Mouse (Mus musculus) neural tube, embryonic 12.5 days (tissue): Measurements from ENCODE around the gene Dpf3. TPM values are rescaled to one million over a fixed set of nuclear protein-coding genes. Genes with fewer than 3 reads are reported as not detected.

Experiments
- ATAC-seq: fragments of 200-750 bp; cut with Nextera tagmentation; 2 replicates; pipeline ENCODE4 v1.8.0; 2017; ENCODE audit warnings: low read depth, mild to moderate bottlenecking, moderate TSS enrichment, moderate library complexity; ENCODE audit not compliant: low FRiP score
- H3K27ac ChIP-seq: fragments of 300-500 bp; sonication (generic); 2 replicates; pipeline ENCODE4 v1.5.1; 2016
- H3K27me3 ChIP-seq: fragments of 300-500 bp; sonication (generic); replicated peaks from 2 replicates; pipeline ENCODE4 v1.6.1; 2016; ENCODE audit warnings: mild to moderate bottlenecking
- H3K36me3 ChIP-seq: fragments of 300-500 bp; sonication (generic); 2 replicates; pipeline ENCODE4 v1.6.1; 2016; ENCODE audit warnings: mild to moderate bottlenecking
- H3K4me1 ChIP-seq: fragments of 300-500 bp; sonication (generic); 2 replicates; pipeline ENCODE4 v1.6.1; 2016
- H3K4me2 ChIP-seq: fragments of 300-500 bp; sonication (generic); replicated peaks from 2 replicates; pipeline ENCODE4 v1.6.1; 2016; ENCODE audit warnings: mild to moderate bottlenecking
- H3K4me3 ChIP-seq: fragments of 300-500 bp; sonication (generic); 2 replicates; pipeline ENCODE4 v1.5.1; 2016
- H3K9ac ChIP-seq: fragments of 300-500 bp; sonication (generic); 2 replicates; pipeline ENCODE4 v1.6.1; 2016; ENCODE audit warnings: mild to moderate bottlenecking
- H3K9me3 ChIP-seq: fragments of 300-500 bp; sonication (generic); 2 replicates; pipeline ENCODE4 v1.6.1; 2016; ENCODE audit warnings: mild to moderate bottlenecking
- WGBS: fragments of 180-500 bp; shearing (Covaris S2); methylation state at CpG from one replicate; pipeline ENCODE4 v1.1.7; 2016; 5-methylcytosine and 5-hydroxymethylcytosine counted together
- polyA plus RNA-seq: library from polyadenylated mRNA; unstranded; fragments of >200 nt; fragmentation: Nextera tagmentation; extraction: Ambion mirVana; gene quantifications from 2 replicates; pipeline ENCODE4 v1.2.1, GENCODE M21; 2016

The Dpf3 gene
- polyA plus RNA-seq, 1 experiment from 2014 or later = 17.4 TPM

DNA sequence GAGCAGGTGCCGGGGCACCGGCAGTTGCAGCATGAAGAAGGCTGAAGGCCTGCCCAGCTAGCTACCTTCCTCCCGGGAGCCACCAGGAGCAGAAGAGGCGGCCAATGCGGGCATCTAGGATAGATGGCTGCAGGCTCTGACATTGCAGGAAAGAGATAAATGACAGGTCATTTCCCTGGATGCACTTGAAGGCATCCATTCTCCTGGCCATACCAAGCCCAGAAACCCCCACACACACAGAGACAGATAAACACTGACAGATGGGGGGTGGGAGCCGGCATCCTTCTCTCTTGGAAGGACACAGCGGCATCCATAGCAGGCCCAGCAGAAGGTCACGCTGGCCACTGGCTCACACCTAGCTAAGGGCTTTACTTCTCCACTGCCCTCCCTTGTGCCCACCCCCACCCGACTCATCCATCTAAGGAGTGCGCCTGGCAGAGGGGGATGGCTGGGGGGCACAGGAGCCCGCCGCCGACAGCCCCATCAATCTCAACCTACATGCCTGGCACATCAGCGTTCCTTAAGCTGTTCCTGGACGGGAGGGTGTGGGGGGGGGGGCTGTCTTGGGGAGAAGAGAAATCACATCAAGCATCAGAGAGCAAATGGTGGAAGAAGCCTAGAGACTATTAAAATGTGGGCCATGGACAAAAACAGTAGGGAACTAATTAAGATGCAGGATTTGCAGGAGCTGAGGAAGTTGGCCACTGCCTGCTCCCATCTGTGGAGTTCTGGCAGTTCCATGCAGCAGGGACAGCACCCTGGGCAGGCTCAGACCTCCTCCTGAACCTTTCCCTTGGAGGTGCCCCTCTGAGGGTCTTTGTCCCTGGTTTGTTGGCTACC is 145.3 kb downstream of the Dpf3 start:
- H3K4me1 ChIP-seq = peaks cover 17% of the 10 kb centered on the region
- H3K27ac ChIP-seq = no peak overlapping the region
- no peak for ATAC-seq
- H3K36me3 ChIP-seq = no peaks in the 10 kb centered on the region
- 60% methylated on average over 15 of the region's 15 CpGs for whole genome bisulfite sequencing
- no peaks in the 10 kb centered on the region for H3K27me3 ChIP-seq
- no peaks in the 10 kb centered on the region for H3K9me3 ChIP-seq
- H3K9ac ChIP-seq = no peak overlapping the region
- no peak overlapping the region for H3K4me3 ChIP-seq
- H3K4me2 ChIP-seq = no peak overlapping the region

- no peak overlapping the region for H3K4me3 ChIP-seq
- H3K27ac ChIP-seq = no peak overlapping the region
- no peaks in the 10 kb centered on the region for H3K36me3 ChIP-seq
- ATAC-seq = no peak
- no peaks in the 10 kb centered on the region for H3K27me3 ChIP-seq
- H3K9me3 ChIP-seq = no peaks in the 10 kb centered on the region
- H3K4me1 ChIP-seq = peaks cover 26% of the 10 kb centered on the region
- 89% methylated on average over 4 of the region's 4 CpGs for WGBS
- H3K9ac ChIP-seq = no peak overlapping the region
- no peak overlapping the region for H3K4me2 ChIP-seq
Observed at GRCm38 (mm10) chr12:83340960-83341359, 146.6 kb downstream of the Dpf3 start.

DNA sequence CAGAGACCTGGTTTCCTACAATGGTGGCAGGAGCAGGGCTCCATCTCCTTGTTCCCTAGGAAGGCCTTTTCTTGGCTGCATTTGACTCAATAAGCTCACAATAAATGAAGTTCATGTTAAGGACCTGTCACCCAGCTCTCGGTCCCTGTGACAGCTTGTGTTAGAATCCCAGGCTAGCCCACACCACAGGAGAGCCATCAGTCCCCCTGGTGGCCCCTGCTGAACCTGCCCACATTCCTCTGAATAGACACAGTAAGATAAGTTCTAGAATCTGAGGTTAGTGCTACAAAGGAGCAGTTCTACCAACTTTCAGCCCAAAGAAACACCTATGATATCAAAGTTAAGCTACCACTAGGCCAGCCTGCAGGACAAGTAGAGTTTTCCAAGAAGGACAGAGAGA is 149.2 kb downstream of the Dpf3 start:
- Histone ChIP-seq H3K4me1 (peaks cover 26% of the 10 kb centered on the region), H3K9me3 (no peaks in the 10 kb centered on the region), H3K27me3 (no peaks in the 10 kb centered on the region), H3K9ac (no peak overlapping the region), H3K4me3 (no peak overlapping the region), H3K4me2 (no peak overlapping the region), H3K36me3 (no peaks in the 10 kb centered on the region), H3K27ac (no peak overlapping the region)
- 88% methylated on average over 1 of the region's 1 CpGs for WGBS
- ATAC-seq = no peak

GRCm38 (mm10) chr12:83337776-83338149 is 149.8 kb downstream of the Dpf3 start:
- Histone ChIP-seq H3K9ac (no peak overlapping the region), H3K36me3 (no peaks in the 10 kb centered on the region), H3K4me1 (peaks cover 26% of the 10 kb centered on the region), H3K9me3 (no peaks in the 10 kb centered on the region), H3K4me3 (no peak overlapping the region), H3K27ac (0 out of 2 replicates have a peak overlapping the region, but pooled peaks have one; percentile 12), H3K4me2 (peak overlapping the region; percentile 22), H3K27me3 (no peaks in the 10 kb centered on the region)
- ATAC-seq = peak; percentile 42; the same call in 1 of the 2 replicates
- WGBS = 43% methylated on average over 7 of the region's 7 CpGs

GRCm38 (mm10) chr12:83337077-83337775 is 150.3 kb downstream of the Dpf3 start:
- H3K9ac ChIP-seq = no peak overlapping the region
- H3K4me1 ChIP-seq = peaks cover 21% of the 10 kb centered on the region
- H3K27ac ChIP-seq = 0 out of 2 replicates have a peak overlapping the region, but pooled peaks have one; percentile 12
- no peaks in the 10 kb centered on the region for H3K36me3 ChIP-seq
- ATAC-seq = peak; percentile 70; the same call in 1 of the 2 replicates
- no peaks in the 10 kb centered on the region for H3K9me3 ChIP-seq
- 15% methylated on average over 13 of the region's 13 CpGs for WGBS
- H3K27me3 ChIP-seq = no peaks in the 10 kb centered on the region
- no peak overlapping the region for H3K4me3 ChIP-seq
- peak overlapping the region; percentile 22 for H3K4me2 ChIP-seq

- H3K27ac ChIP-seq = no peak overlapping the region
- ATAC-seq = no peak
- H3K4me3 ChIP-seq = no peak overlapping the region
- peaks cover 4% of the 10 kb centered on the region; the same call in 1 of the 2 replicates for H3K4me1 ChIP-seq
- H3K9ac ChIP-seq = no peak overlapping the region
- 88% methylated on average over 7 of the region's 7 CpGs for WGBS
- H3K36me3 ChIP-seq = no peaks in the 10 kb centered on the region
- no peak overlapping the region for H3K4me2 ChIP-seq
- H3K9me3 ChIP-seq = no peaks in the 10 kb centered on the region
- H3K27me3 ChIP-seq = no peaks in the 10 kb centered on the region
Observed at GRCm38 (mm10) chr12:83330056-83330455, 157.5 kb downstream of the Dpf3 start.

DNA sequence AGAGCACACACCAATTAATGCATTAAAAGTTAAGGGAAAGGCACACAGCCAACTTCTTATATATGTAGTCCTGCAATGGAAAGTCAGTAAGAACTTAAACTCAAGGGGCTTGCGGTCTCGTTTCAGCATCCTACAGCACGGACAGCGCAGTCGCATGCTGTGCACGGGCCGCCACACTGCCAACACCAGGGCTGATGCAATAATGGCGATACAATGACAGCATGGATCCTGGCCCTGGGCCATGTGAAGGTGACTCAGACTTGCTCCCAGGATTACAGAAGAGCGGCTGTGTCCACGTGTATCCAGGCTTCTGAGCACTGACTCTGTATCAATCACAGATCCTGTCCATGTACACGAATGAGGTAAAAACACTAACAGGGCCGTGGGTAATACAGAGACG is 158.6 kb downstream of the Dpf3 start:
- Histone ChIP-seq H3K27ac (no peak overlapping the region), H3K27me3 (no peaks in the 10 kb centered on the region), H3K9me3 (no peaks in the 10 kb centered on the region), H3K4me3 (no peak overlapping the region), H3K36me3 (no peaks in the 10 kb centered on the region), H3K4me2 (no peak overlapping the region), H3K4me1 (peaks cover 4% of the 10 kb centered on the region; the same call in 1 of the 2 replicates), H3K9ac (no peak overlapping the region)
- no peak for ATAC-seq
- 83% methylated on average over 13 of the region's 13 CpGs for WGBS

GRCm38 (mm10) chr12:83328491-83328890 is 159.0 kb downstream of the Dpf3 start:
- no peak overlapping the region for H3K4me3 ChIP-seq
- no peak overlapping the region for H3K4me2 ChIP-seq
- peaks cover 4% of the 10 kb centered on the region; the same call in 1 of the 2 replicates for H3K4me1 ChIP-seq
- no peaks in the 10 kb centered on the region for H3K36me3 ChIP-seq
- H3K27me3 ChIP-seq = no peaks in the 10 kb centered on the region
- ATAC-seq = no peak
- WGBS = 85% methylated on average over 4 of the region's 4 CpGs
- H3K27ac ChIP-seq = no peak overlapping the region
- H3K9me3 ChIP-seq = no peaks in the 10 kb centered on the region
- no peak overlapping the region for H3K9ac ChIP-seq

DNA sequence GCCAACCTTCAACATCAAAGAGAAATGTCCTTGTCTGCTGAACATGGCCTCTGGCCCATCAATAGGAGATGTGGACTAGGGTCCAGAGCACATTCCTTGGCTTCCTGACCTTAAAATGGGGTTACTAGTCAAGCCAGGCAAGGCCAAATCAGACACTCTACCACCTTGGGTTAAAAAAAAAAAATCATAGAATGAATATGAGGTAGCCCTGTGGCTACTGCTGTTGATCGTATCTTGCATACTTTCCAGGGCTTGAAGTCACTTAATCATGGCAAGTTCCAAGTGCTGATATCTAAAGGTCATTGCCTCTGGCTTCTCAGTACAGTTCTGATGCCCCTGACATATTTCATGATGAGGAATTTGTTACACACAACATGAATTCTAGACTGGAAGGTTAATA is 160.1 kb downstream of the Dpf3 start:
- Histone ChIP-seq H3K9ac (no peak overlapping the region), H3K4me3 (no peak overlapping the region), H3K4me2 (no peak overlapping the region), H3K9me3 (no peaks in the 10 kb centered on the region), H3K27me3 (no peaks in the 10 kb centered on the region), H3K36me3 (no peaks in the 10 kb centered on the region), H3K4me1 (peaks cover 4% of the 10 kb centered on the region; the same call in 1 of the 2 replicates), H3K27ac (no peak overlapping the region)
- ATAC-seq = no peak
- 95% methylated on average over 1 of the region's 1 CpGs for WGBS

DNA sequence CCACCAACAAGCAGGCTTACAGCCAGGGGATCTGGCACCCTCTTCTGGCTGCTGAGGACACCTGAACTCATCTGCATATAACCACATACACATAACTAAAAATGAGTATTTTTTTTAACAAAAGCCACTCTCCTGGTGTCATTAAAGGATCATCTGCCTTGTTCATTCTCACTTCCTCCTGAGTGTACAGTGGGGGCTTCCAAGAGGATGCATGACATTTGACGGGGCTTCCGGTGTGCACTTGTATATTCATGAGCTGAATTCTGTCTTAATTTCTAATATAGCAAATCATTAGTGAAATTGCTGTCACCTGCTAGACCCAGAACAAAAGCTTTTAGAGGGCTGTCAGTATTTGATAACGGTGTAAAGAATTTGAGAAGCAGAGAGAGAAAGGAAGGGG is 166.8 kb downstream of the Dpf3 start:
- 87% methylated on average over 3 of the region's 3 CpGs for WGBS
- no peak overlapping the region for H3K4me3 ChIP-seq

GRCm38 (mm10) chr12:83317646-83318443 is 169.7 kb downstream of the Dpf3 start:
- Histone ChIP-seq H3K36me3 (no peaks in the 10 kb centered on the region), H3K4me1 (peaks cover 12% of the 10 kb centered on the region), H3K27me3 (no peaks in the 10 kb centered on the region), H3K27ac (no peak overlapping the region), H3K9ac (no peak overlapping the region), H3K9me3 (no peaks in the 10 kb centered on the region), H3K4me3 (no peak overlapping the region), H3K4me2 (no peak overlapping the region)
- 64% methylated on average over 8 of the region's 8 CpGs for WGBS
- ATAC-seq = no peak

More for the DNA sequence above, 166.8 kb downstream of the Dpf3 start:
- Histone ChIP-seq H3K36me3 (no peaks in the 10 kb centered on the region), H3K9ac (no peak overlapping the region), H3K4me1 (peaks cover 12% of the 10 kb centered on the region), H3K27ac (no peak overlapping the region), H3K9me3 (no peaks in the 10 kb centered on the region), H3K27me3 (no peaks in the 10 kb centered on the region), H3K4me2 (no peak overlapping the region)
- no peak for ATAC-seq

DNA sequence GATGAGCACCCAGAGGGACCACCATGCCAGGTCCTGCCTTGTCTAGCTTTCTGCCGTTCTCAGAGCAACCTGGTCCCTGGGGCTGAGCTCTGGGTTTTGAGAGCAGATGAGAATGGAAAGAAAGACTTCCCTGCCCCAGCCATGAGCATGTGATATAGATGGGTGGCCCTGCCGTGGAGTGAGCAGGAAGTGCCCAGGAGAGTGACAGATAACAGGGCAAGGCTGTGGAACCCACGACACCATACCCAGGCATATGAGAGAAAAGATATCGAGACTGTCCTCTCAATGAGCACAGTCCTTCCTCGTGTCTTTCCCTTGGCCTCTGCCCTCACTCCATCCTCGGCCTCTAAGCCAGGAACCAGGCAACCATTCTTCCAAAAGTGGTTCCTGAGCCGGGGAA is 172.8 kb downstream of the Dpf3 start:
- no peak overlapping the region for H3K4me3 ChIP-seq
- H3K27ac ChIP-seq = no peak overlapping the region
- WGBS = 87% methylated on average over 7 of the region's 7 CpGs
- no peak overlapping the region for H3K9ac ChIP-seq
- ATAC-seq = no peak
- H3K4me1 ChIP-seq = peaks cover 12% of the 10 kb centered on the region
- H3K4me2 ChIP-seq = no peak overlapping the region
- H3K36me3 ChIP-seq = no peaks in the 10 kb centered on the region
- H3K27me3 ChIP-seq = no peaks in the 10 kb centered on the region
- no peaks in the 10 kb centered on the region for H3K9me3 ChIP-seq
